Mouse (Mus musculus): ENCODE measurements around the gene Gclm.

- no peak for TF ChIP-seq CTCF (conservative IDR thresholded peaks at IDR 0.05; ENCODE audit: low read length)
- no peak for TF ChIP-seq POU5F1 (IDR thresholded peaks at IDR 0.05; ENCODE audit: borderline replicate concordance, low read length)
- no peak for TF ChIP-seq NANOG (IDR thresholded peaks at IDR 0.05; ENCODE audit: borderline replicate concordance, low read length)
Observed at GRCm38 (mm10) chr3:122313936-122314335, 68.6 kb downstream of the Gclm start.
